Mouse (Mus musculus): ENCODE measurements around the gene Nek8. TPM values are rescaled to one million over a fixed set of nuclear protein-coding genes. Genes with fewer than 3 reads are reported as not detected.

Gene Nek8
- polyA plus RNA-seq, 1 experiment from 2014 or later: 18.4 TPM

- H3K9ac ChIP-seq: no peak overlapping the region; the same call in 1 of the 2 replicates
Measured at GRCm38 (mm10) chr11:78172748-78173383, 3.6 kb downstream of the Nek8 start.

GRCm38 (mm10) chr11:78172034-78172747, 4.3 kb downstream of the Nek8 start:
- no peak overlapping the region for H3K4me3 ChIP-seq (replicated peaks)
- H3K27me3 ChIP-seq: no peaks in the 10 kb centered on the region
- H3K9me3 ChIP-seq (replicated peaks): no peaks in the 10 kb centered on the region
- 0 out of 2 replicates have a peak, but pooled peaks cover 3% of the 10 kb centered on the region for H3K36me3 ChIP-seq
- H3K4me1 ChIP-seq: peaks cover 13% of the 10 kb centered on the region
- no peak overlapping the region; the same call in 1 of the 2 replicates for H3K9ac ChIP-seq
- no peak overlapping the region for H3K4me2 ChIP-seq (replicated peaks)
- ATAC-seq (ENCODE audit: insufficient number of reproducible peaks, low FRiP score, low TSS enrichment, low read depth): no peak
- no peak overlapping the region for H3K27ac ChIP-seq (replicated peaks)
- 81% methylated on average over 16 of the region's 16 CpGs for WGBS

More at GRCm38 (mm10) chr11:78172748-78173383, 3.6 kb downstream of the Nek8 start:
- Histone ChIP-seq H3K36me3 (no peaks in the 10 kb centered on the region), H3K27me3 (no peaks in the 10 kb centered on the region), H3K4me1 (peaks cover 18% of the 10 kb centered on the region), H3K27ac (replicated peaks) (no peak overlapping the region), H3K4me2 (replicated peaks) (no peak overlapping the region), H3K4me3 (replicated peaks) (no peak overlapping the region), H3K9me3 (replicated peaks) (no peaks in the 10 kb centered on the region)
- 76% methylated on average over 19 of the region's 19 CpGs for WGBS
- ATAC-seq (ENCODE audit: insufficient number of reproducible peaks, low FRiP score, low TSS enrichment, low read depth): no peak

GRCm38 (mm10) chr11:78171328-78171727, 5.1 kb downstream of the Nek8 start:
- no peak overlapping the region for H3K9ac ChIP-seq
- H3K4me2 ChIP-seq (replicated peaks): no peak overlapping the region
- no peaks in the 10 kb centered on the region for H3K27me3 ChIP-seq
- H3K27ac ChIP-seq (replicated peaks): no peak overlapping the region
- ATAC-seq (ENCODE audit: insufficient number of reproducible peaks, low FRiP score, low TSS enrichment, low read depth): no peak
- no peak overlapping the region for H3K4me3 ChIP-seq (replicated peaks)
- H3K36me3 ChIP-seq: 0 out of 2 replicates have a peak, but pooled peaks cover 3% of the 10 kb centered on the region
- peaks cover 13% of the 10 kb centered on the region for H3K4me1 ChIP-seq
- H3K9me3 ChIP-seq (replicated peaks): no peaks in the 10 kb centered on the region
- 62% methylated on average over 4 of the region's 4 CpGs for WGBS

- no peak overlapping the region for H3K27ac ChIP-seq (replicated peaks)
- no peak overlapping the region for H3K4me2 ChIP-seq (replicated peaks)
- no peak overlapping the region for H3K9ac ChIP-seq
- no peaks in the 10 kb centered on the region for H3K9me3 ChIP-seq (replicated peaks)
- peaks cover 18% of the 10 kb centered on the region for H3K4me1 ChIP-seq
- WGBS: 88% methylated on average over 15 of the region's 15 CpGs
- no peak for ATAC-seq (ENCODE audit: insufficient number of reproducible peaks, low FRiP score, low TSS enrichment, low read depth)
- 0 out of 2 replicates have a peak, but pooled peaks cover 3% of the 10 kb centered on the region for H3K36me3 ChIP-seq
- no peaks in the 10 kb centered on the region for H3K27me3 ChIP-seq
- no peak overlapping the region for H3K4me3 ChIP-seq (replicated peaks)
Measured at GRCm38 (mm10) chr11:78170306-78170705, 6.2 kb downstream of the Nek8 start.

- Histone ChIP-seq H3K36me3 (0 out of 2 replicates have a peak, but pooled peaks cover 3% of the 10 kb centered on the region), H3K4me2 (replicated peaks) (no peak overlapping the region), H3K9ac (no peak overlapping the region), H3K4me3 (replicated peaks) (no peak overlapping the region), H3K4me1 (peaks cover 19% of the 10 kb centered on the region), H3K27me3 (no peaks in the 10 kb centered on the region), H3K27ac (replicated peaks) (no peak overlapping the region), H3K9me3 (replicated peaks) (no peaks in the 10 kb centered on the region)
- no peak for ATAC-seq (ENCODE audit: insufficient number of reproducible peaks, low FRiP score, low TSS enrichment, low read depth)
- WGBS: 50% methylated on average over 19 of the region's 19 CpGs
Measured at GRCm38 (mm10) chr11:78168541-78169468, 7.7 kb downstream of the Nek8 start.

GRCm38 (mm10) chr11:78167257-78167959, 9.1 kb downstream of the Nek8 start:
- Histone ChIP-seq H3K27ac (replicated peaks) (no peak overlapping the region), H3K4me2 (replicated peaks) (no peak overlapping the region), H3K9me3 (replicated peaks) (no peaks in the 10 kb centered on the region), H3K9ac (no peak overlapping the region), H3K36me3 (0 out of 2 replicates have a peak, but pooled peaks cover 3% of the 10 kb centered on the region), H3K4me3 (replicated peaks) (no peak overlapping the region), H3K27me3 (no peaks in the 10 kb centered on the region), H3K4me1 (peaks cover 33% of the 10 kb centered on the region)
- 86% methylated on average over 14 of the region's 14 CpGs for WGBS
- no peak for ATAC-seq (ENCODE audit: insufficient number of reproducible peaks, low FRiP score, low TSS enrichment, low read depth)

- 0 out of 2 replicates have a peak overlapping the region, but pooled peaks have one; percentile 96 for H3K27ac ChIP-seq (replicated peaks)
- no peak overlapping the region for H3K9ac ChIP-seq
- no peak overlapping the region for H3K4me2 ChIP-seq (replicated peaks)
- H3K36me3 ChIP-seq: 0 out of 2 replicates have a peak, but pooled peaks cover 9% of the 10 kb centered on the region
- WGBS: 52% methylated on average over 6 of the region's 6 CpGs
- no peak overlapping the region for H3K4me3 ChIP-seq (replicated peaks)
- H3K9me3 ChIP-seq (replicated peaks): no peaks in the 10 kb centered on the region
- ATAC-seq (ENCODE audit: insufficient number of reproducible peaks, low FRiP score, low TSS enrichment, low read depth): no peak
- H3K27me3 ChIP-seq: no peaks in the 10 kb centered on the region
- peaks cover 41% of the 10 kb centered on the region for H3K4me1 ChIP-seq
Measured at GRCm38 (mm10) chr11:78166640-78167039, 9.8 kb downstream of the Nek8 start.

GRCm38 (mm10) chr11:78166161-78166560, 10.3 kb downstream of the Nek8 start:
- H3K4me1 ChIP-seq: peaks cover 45% of the 10 kb centered on the region
- H3K4me3 ChIP-seq (replicated peaks): peak overlapping the region; percentile 94
- no peaks in the 10 kb centered on the region for H3K27me3 ChIP-seq
- no peak for ATAC-seq (ENCODE audit: insufficient number of reproducible peaks, low FRiP score, low TSS enrichment, low read depth)
- 0 out of 2 replicates have a peak overlapping the region, but pooled peaks have one; percentile 99 for H3K9ac ChIP-seq
- WGBS: 35% methylated on average over 4 of the region's 4 CpGs
- H3K36me3 ChIP-seq: peaks cover 13% of the 10 kb centered on the region
- H3K27ac ChIP-seq (replicated peaks): peak overlapping the region; percentile 96
- peak overlapping the region; percentile 89 for H3K4me2 ChIP-seq (replicated peaks)
- no peaks in the 10 kb centered on the region for H3K9me3 ChIP-seq (replicated peaks)

- WGBS: 3% methylated on average over 16 of the region's 16 CpGs
- Histone ChIP-seq H3K27me3 (no peaks in the 10 kb centered on the region), H3K9ac (peak overlapping the region; percentile 99; the same call in 1 of the 2 replicates), H3K4me2 (replicated peaks) (peak overlapping the region; percentile 89), H3K4me1 (peaks cover 49% of the 10 kb centered on the region), H3K4me3 (replicated peaks) (peak overlapping the region; percentile 94), H3K9me3 (replicated peaks) (no peaks in the 10 kb centered on the region), H3K27ac (replicated peaks) (peak overlapping the region; percentile 96), H3K36me3 (peaks cover 17% of the 10 kb centered on the region)
- ATAC-seq (ENCODE audit: insufficient number of reproducible peaks, low FRiP score, low TSS enrichment, low read depth): peak; percentile 26
Measured at GRCm38 (mm10) chr11:78165761-78166109, 10.7 kb downstream of the Nek8 start.

- no peaks in the 10 kb centered on the region for H3K27me3 ChIP-seq
- peak; percentile 84 for ATAC-seq (ENCODE audit: insufficient number of reproducible peaks, low FRiP score, low TSS enrichment, low read depth)
- peak within 1 kb of the TSS; percentile 94 for H3K4me3 ChIP-seq (replicated peaks)
- no peaks in the 10 kb centered on the region for H3K9me3 ChIP-seq (replicated peaks)
- H3K4me1 ChIP-seq: peaks cover 54% of the 10 kb centered on the region
- peak within 1 kb of the TSS; percentile 89 for H3K4me2 ChIP-seq (replicated peaks)
- H3K9ac ChIP-seq: peak within 1 kb of the TSS; percentile 99
- WGBS: under 1% methylated on average over 77 of the region's 78 CpGs
- H3K36me3 ChIP-seq: peaks cover 23% of the 10 kb centered on the region
- H3K27ac ChIP-seq (replicated peaks): peak within 1 kb of the TSS; percentile 96
Measured at GRCm38 (mm10) chr11:78164924-78165760, 11.3 kb downstream of the Nek8 start, which contains the start of gene Traf4. Traf4 (minus strand) TSS chr11:78165589.

Measured in embryonic facial prominence, embryonic 15.5 days (tissue).